Mouse (Mus musculus) layer of hippocampus, adult 9-10 months (tissue): ENCODE results near the gene Prelid3b.

Source experiments
- DNase-seq: peaks from one replicate; pipeline ENCODE4 v3.0.0; 2022; ENCODE audit warnings: low spot score

The Prelid3b gene

GRCm38 (mm10) chr2:174463370-174463769 is 9.5 kb downstream of the Prelid3b start:
- DNase-seq, result no peak

- DNase-seq, result no peak
These were observed 13.5 kb downstream of the Prelid3b start for GRCm38 (mm10) chr2:174459365-174459764.

GRCm38 (mm10) chr2:174453681-174454080 is 19.2 kb downstream of the Prelid3b start:
- no peak for DNase-seq

GRCm38 (mm10) chr2:174450353-174450752 is 22.5 kb downstream of the Prelid3b start, which contains the start of gene Tubb1:
Gene Tubb1 (plus strand): TSS chr2:174450695.
- no peak for DNase-seq

- no peak for DNase-seq
These were observed 24.5 kb downstream of the Prelid3b start for GRCm38 (mm10) chr2:174448405-174448804.

GRCm38 (mm10) chr2:174446905-174447304 is 26.0 kb downstream of the Prelid3b start:
- DNase-seq, result no peak

- no peak for DNase-seq
These were observed 26.4 kb downstream of the Prelid3b start for GRCm38 (mm10) chr2:174446492-174446891.

- no peak for DNase-seq
These were observed 27.9 kb downstream of the Prelid3b start for GRCm38 (mm10) chr2:174445018-174445417.

GRCm38 (mm10) chr2:174444359-174444758 is 28.5 kb downstream of the Prelid3b start:
- no peak for DNase-seq

- no peak for DNase-seq
These were observed 29.8 kb downstream of the Prelid3b start for GRCm38 (mm10) chr2:174443046-174443445.

- no peak for DNase-seq
These were observed 30.4 kb downstream of the Prelid3b start for GRCm38 (mm10) chr2:174442460-174442859.

GRCm38 (mm10) chr2:174441898-174442297 is 31.0 kb downstream of the Prelid3b start:
- DNase-seq, result no peak

- DNase-seq, result no peak
These were observed 32.9 kb downstream of the Prelid3b start for GRCm38 (mm10) chr2:174439961-174440360.

- DNase-seq, result peak; percentile 29
These were observed 33.4 kb downstream of the Prelid3b start for GRCm38 (mm10) chr2:174439450-174439838.

- DNase-seq, result no peak
These were observed 34.0 kb downstream of the Prelid3b start, which contains the start of gene Ctsz for GRCm38 (mm10) chr2:174438737-174439449. Gene Ctsz (minus strand): TSS chr2:174439039.

- no peak for DNase-seq
These were observed 34.7 kb downstream of the Prelid3b start for GRCm38 (mm10) chr2:174438181-174438580.

- DNase-seq, result no peak
These were observed 35.2 kb downstream of the Prelid3b start for GRCm38 (mm10) chr2:174437697-174437982.

GRCm38 (mm10) chr2:174436916-174437696 is 35.8 kb downstream of the Prelid3b start:
- DNase-seq, result no peak

- no peak for DNase-seq
These were observed 36.7 kb downstream of the Prelid3b start for GRCm38 (mm10) chr2:174436076-174436701.

GRCm38 (mm10) chr2:174434943-174435342 is 37.9 kb downstream of the Prelid3b start:
- no peak for DNase-seq

- DNase-seq, result no peak
These were observed 43.8 kb downstream of the Prelid3b start for GRCm38 (mm10) chr2:174428996-174429591.

GRCm38 (mm10) chr2:174428076-174428835 is 44.6 kb downstream of the Prelid3b start:
- DNase-seq, result no peak
